Mouse (Mus musculus) forebrain, embryonic 13.5 days (tissue): ENCODE data around the gene Vma21. TPM values are rescaled to one million over a fixed set of nuclear protein-coding genes. Genes with fewer than 3 reads are reported as not detected.

ENCODE experiments used
- polyA plus RNA-seq: library from polyadenylated mRNA; unstranded; fragments of >200 nt; fragmentation: Nextera tagmentation; extraction: Ambion mirVana; gene quantifications from 2 replicates; pipeline ENCODE4 v1.2.1, GENCODE M21; 2015

The Vma21 gene
- polyA plus RNA-seq, 1 experiment from 2014 or later: 56.8 TPM

Other genes starting within 250 kb of the Vma21 start
- gene Gpr50, start 152.3 kb upstream of the Vma21 start, polyA plus RNA-seq: 1.7 and 2.8 TPM in 2 replicates
- gene Gm1141, start 105.1 kb downstream of the Vma21 start, polyA plus RNA-seq: 0.13 TPM in 1 of 2 replicates, not detected in the other
- gene Prrg3, start 146.7 kb downstream of the Vma21 start, polyA plus RNA-seq: 6.5 TPM in 2 replicates
- not detected in 2 replicates for gene Fate1, start 157.1 kb downstream of the Vma21 start, polyA plus RNA-seq
- 0.06 and 0.18 TPM in 2 replicates for gene Cnga2, start 175.9 kb downstream of the Vma21 start, polyA plus RNA-seq